ENCODE assay signal across 23 mouse cellular contexts in genomic region chr10:59820886-59821285, GRCm38 (mm10).
"Had no signal": no experiment of that assay in that cellular context is flagged by ENCODE, and none has a peak within 500 bp of the region (broad histone marks: within the 10 kb centered on the region; RNA-seq: fewer than 3 reads in every experiment).

No protein-coding gene starts in this region.

- H3K4me3 ChIP-seq: gastrocnemius, adult 2 months; heart, embryonic 10.5 days; heart, embryonic 12.5 days; hindbrain, embryonic 10.5 days; hindbrain, embryonic 12.5 days; intestine, embryonic 15.5 days; layer of hippocampus, adult 2 months; left cerebral cortex, adult 2 months; limb, embryonic 10.5 days; limb, embryonic 12.5 days; liver, embryonic 12.5 days had no signal

- DNase-seq: gastrocnemius, adult 2 months; gastrocnemius, postnatal 10 days; gastrocnemius, postnatal 25 days; heart, adult 18-20 months; heart, postnatal 10 days; heart, postnatal 4 days; kidney, adult 18-20 months; kidney, adult 8-10 months; kidney, postnatal 10 days; kidney, postnatal 25 days; kidney, postnatal 4 days; liver had no signal

- H3K4me2 ChIP-seq: heart, embryonic 12.5 days; hindbrain, embryonic 12.5 days; hindbrain, embryonic 14.5 days; intestine, embryonic 15.5 days; limb, embryonic 12.5 days; liver, embryonic 12.5 days had no signal

- H3K36me3 ChIP-seq: heart, embryonic 10.5 days; heart, embryonic 12.5 days; hindbrain, embryonic 10.5 days; hindbrain, embryonic 12.5 days; intestine, embryonic 15.5 days; limb, embryonic 10.5 days; liver, embryonic 12.5 days had no signal

- H3K27me3 ChIP-seq: heart, embryonic 12.5 days; hindbrain, embryonic 12.5 days; intestine, embryonic 15.5 days; limb, embryonic 12.5 days; liver, embryonic 12.5 days had no signal
